Mouse (Mus musculus) mesoderm, embryonic 11.5 days (tissue): ENCODE data around the gene Rnf212b.

Experiments
- DNase-seq: peaks from one replicate; pipeline ENCODE4 v3.0.0-alpha.2; 2012; ENCODE audit warnings: low read depth, low spot score

The Rnf212b gene

GRCm38 (mm10) chr14:54870861-54871260, 56.9 kb downstream of the Rnf212b start, which contains the start of gene Homez:
Gene Homez (minus strand): TSS chr14:54870961.
- DNase-seq = no peak

GRCm38 (mm10) chr14:54874165-54874564, 60.2 kb downstream of the Rnf212b start:
- no peak for DNase-seq

GRCm38 (mm10) chr14:54875844-54876538, 62.0 kb downstream of the Rnf212b start:
- no peak for DNase-seq

GRCm38 (mm10) chr14:54876539-54877047, 62.7 kb downstream of the Rnf212b start:
- peak; percentile 93 for DNase-seq

- DNase-seq = peak; percentile 61
Observed at GRCm38 (mm10) chr14:54877048-54877715, 63.2 kb downstream of the Rnf212b start, which contains the start of gene Ppp1r3e. Gene Ppp1r3e (minus strand): TSS chr14:54877550.

- peak; percentile 91 for DNase-seq
Observed at GRCm38 (mm10) chr14:54883154-54884021, 69.4 kb downstream of the Rnf212b start, which contains the start of the genes Bcl2l2 and Gm20521. Gene Bcl2l2 (plus strand): TSS chr14:54883377. Gene Gm20521 (plus strand): TSS chr14:54883441.

- no peak for DNase-seq
Observed at GRCm38 (mm10) chr14:54884022-54884712, 70.2 kb downstream of the Rnf212b start.

- DNase-seq = no peak
Observed at GRCm38 (mm10) chr14:54885309-54885708, 71.4 kb downstream of the Rnf212b start.

GRCm38 (mm10) chr14:54892200-54892599, 78.3 kb downstream of the Rnf212b start, which contains the start of gene Pabpn1:
Gene Pabpn1 (plus strand): TSS chr14:54892500.
- no peak for DNase-seq

- peak; percentile 99 for DNase-seq
Observed at GRCm38 (mm10) chr14:54893651-54894181, 79.8 kb downstream of the Rnf212b start.

- DNase-seq = no peak
Observed at GRCm38 (mm10) chr14:54894296-54895151, 80.6 kb downstream of the Rnf212b start.

GRCm38 (mm10) chr14:54897445-54897844, 83.5 kb downstream of the Rnf212b start:
- DNase-seq = no peak

GRCm38 (mm10) chr14:54900383-54900782, 86.4 kb downstream of the Rnf212b start:
- peak; percentile 85 for DNase-seq

GRCm38 (mm10) chr14:54903641-54904040, 89.7 kb downstream of the Rnf212b start:
- no peak for DNase-seq
